Mouse (Mus musculus) hindbrain, embryonic 10.5 days (tissue): ENCODE measurements around the gene Shc4. TPM values are rescaled to one million over a fixed set of nuclear protein-coding genes. Genes with fewer than 3 reads are reported as not detected.
A peak's percentile ranks its signal among the peaks of the same experiment; 100 is the strongest.

Experiments used
- DNase-seq: peaks from one replicate; pipeline ENCODE4 v3.0.0-alpha.2; 2017; ENCODE audit warnings: low spot score
- H3K27ac ChIP-seq: fragments of 300-500 bp; sonication (generic); 2 replicates; pipeline ENCODE4 v1.5.1; 2016; ENCODE audit warnings: mild to moderate bottlenecking, moderate library complexity
- H3K27me3 ChIP-seq: fragments of 300-500 bp; sonication (generic); 2 replicates; pipeline ENCODE4 v1.6.1; 2016; ENCODE audit warnings: mild to moderate bottlenecking; ENCODE audit not compliant: poor library complexity, insufficient read depth, severe bottlenecking
- H3K36me3 ChIP-seq: fragments of 300-500 bp; sonication (generic); 2 replicates; pipeline ENCODE4 v1.6.1; 2016; ENCODE audit warnings: mild to moderate bottlenecking, moderate library complexity
- H3K4me1 ChIP-seq: fragments of 300-500 bp; sonication (generic); replicated peaks from 2 replicates; pipeline ENCODE4 v1.6.1; 2016; ENCODE audit warnings: mild to moderate bottlenecking
- H3K4me3 ChIP-seq: fragments of 300-500 bp; sonication (generic); 2 replicates; pipeline ENCODE4 v1.5.1; 2016; ENCODE audit warnings: mild to moderate bottlenecking, moderate library complexity
- H3K9me3 ChIP-seq: fragments of 300-500 bp; sonication (generic); 2 replicates; pipeline ENCODE4 v1.6.1; 2016; ENCODE audit warnings: mild to moderate bottlenecking, moderate library complexity
- WGBS: fragments of 180-500 bp; shearing (Covaris S2); methylation state at CpG from one replicate; pipeline ENCODE4 v1.1.7; 2016; 5-methylcytosine and 5-hydroxymethylcytosine counted together
- polyA plus RNA-seq: library from polyadenylated mRNA; unstranded; fragments of >200 nt; fragmentation: Nextera tagmentation; extraction: Ambion mirVana; gene quantifications from 2 replicates; pipeline ENCODE4 v1.2.1, GENCODE M21; 2016

Gene Shc4
- polyA plus RNA-seq, 1 experiment from 2014 or later, result 1.2 TPM

- Histone ChIP-seq H3K27ac (no peak overlapping the region), H3K36me3 (peaks cover 97% of the 10 kb centered on the region), H3K9me3 (no peaks in the 10 kb centered on the region), H3K27me3 (no peaks in the 10 kb centered on the region), H3K4me3 (no peak overlapping the region), H3K4me1 (peaks cover 8% of the 10 kb centered on the region)
- no peak for DNase-seq
- 90% methylated on average over 8 of the region's 8 CpGs for whole genome bisulfite sequencing
Observed at GRCm38 (mm10) chr2:125615858-125616424, 108.0 kb downstream of the Shc4 start.

- DNase-seq, result no peak
- Histone ChIP-seq H3K9me3 (no peaks in the 10 kb centered on the region), H3K36me3 (peaks cover 98% of the 10 kb centered on the region), H3K27me3 (no peaks in the 10 kb centered on the region), H3K4me3 (no peak overlapping the region), H3K27ac (no peak overlapping the region), H3K4me1 (peaks cover 4% of the 10 kb centered on the region)
- 93% methylated on average over 7 of the region's 7 CpGs for WGBS
Observed at GRCm38 (mm10) chr2:125615440-125615839, 108.5 kb downstream of the Shc4 start.

GRCm38 (mm10) chr2:125606220-125606845 lies 117.6 kb downstream of the Shc4 start:
- no peaks in the 10 kb centered on the region for H3K4me1 ChIP-seq
- no peak for DNase-seq
- 87% methylated on average over 17 of the region's 17 CpGs for WGBS
- H3K27ac ChIP-seq, result no peak overlapping the region
- H3K36me3 ChIP-seq, result peaks cover 97% of the 10 kb centered on the region
- no peaks in the 10 kb centered on the region for H3K27me3 ChIP-seq
- no peaks in the 10 kb centered on the region for H3K9me3 ChIP-seq
- H3K4me3 ChIP-seq, result no peak overlapping the region

- Histone ChIP-seq H3K27me3 (no peaks in the 10 kb centered on the region), H3K4me3 (no peak overlapping the region), H3K4me1 (no peaks in the 10 kb centered on the region), H3K9me3 (no peaks in the 10 kb centered on the region), H3K36me3 (peaks cover 98% of the 10 kb centered on the region), H3K27ac (no peak overlapping the region)
- 78% methylated on average over 7 of the region's 7 CpGs for WGBS
- DNase-seq, result peak; percentile 41
Observed at GRCm38 (mm10) chr2:125604646-125605045, 119.3 kb downstream of the Shc4 start.

GRCm38 (mm10) chr2:125602970-125603369 lies 121.0 kb downstream of the Shc4 start:
- Histone ChIP-seq H3K4me3 (no peak overlapping the region), H3K27ac (no peak overlapping the region), H3K27me3 (no peaks in the 10 kb centered on the region), H3K9me3 (no peaks in the 10 kb centered on the region), H3K36me3 (peaks cover 98% of the 10 kb centered on the region), H3K4me1 (no peaks in the 10 kb centered on the region)
- no peak for DNase-seq
- WGBS, result 92% methylated on average over 3 of the region's 3 CpGs

- no peaks in the 10 kb centered on the region for H3K4me1 ChIP-seq
- DNase-seq, result no peak
- peaks cover 96% of the 10 kb centered on the region for H3K36me3 ChIP-seq
- no peak overlapping the region for H3K27ac ChIP-seq
- H3K9me3 ChIP-seq, result no peaks in the 10 kb centered on the region
- 78% methylated on average over 4 of the region's 4 CpGs for WGBS
- H3K4me3 ChIP-seq, result no peak overlapping the region
- no peaks in the 10 kb centered on the region for H3K27me3 ChIP-seq
Observed at GRCm38 (mm10) chr2:125598958-125599357, 125.0 kb downstream of the Shc4 start.

GRCm38 (mm10) chr2:125598251-125598650 lies 125.7 kb downstream of the Shc4 start:
- H3K36me3 ChIP-seq, result peaks cover 96% of the 10 kb centered on the region
- H3K27me3 ChIP-seq, result no peaks in the 10 kb centered on the region
- DNase-seq, result no peak
- 73% methylated on average over 6 of the region's 6 CpGs for WGBS
- H3K9me3 ChIP-seq, result no peaks in the 10 kb centered on the region
- no peak overlapping the region for H3K27ac ChIP-seq
- H3K4me1 ChIP-seq, result no peaks in the 10 kb centered on the region
- H3K4me3 ChIP-seq, result no peak overlapping the region

GRCm38 (mm10) chr2:125594786-125595185 lies 129.2 kb downstream of the Shc4 start:
- H3K4me3 ChIP-seq, result no peak overlapping the region
- H3K9me3 ChIP-seq, result no peaks in the 10 kb centered on the region
- H3K36me3 ChIP-seq, result peaks cover 95% of the 10 kb centered on the region
- 85% methylated on average over 12 of the region's 12 CpGs for WGBS
- no peak overlapping the region for H3K27ac ChIP-seq
- no peaks in the 10 kb centered on the region for H3K4me1 ChIP-seq
- H3K27me3 ChIP-seq, result no peaks in the 10 kb centered on the region
- DNase-seq, result no peak

- Histone ChIP-seq H3K27me3 (no peaks in the 10 kb centered on the region), H3K9me3 (no peaks in the 10 kb centered on the region), H3K36me3 (peaks cover 95% of the 10 kb centered on the region), H3K27ac (no peak overlapping the region), H3K4me1 (no peaks in the 10 kb centered on the region), H3K4me3 (no peak overlapping the region)
- 86% methylated on average over 6 of the region's 6 CpGs for WGBS
- DNase-seq, result no peak
Observed at GRCm38 (mm10) chr2:125594072-125594471, 129.9 kb downstream of the Shc4 start.

GRCm38 (mm10) chr2:125591895-125592294 lies 132.1 kb downstream of the Shc4 start:
- Histone ChIP-seq H3K4me3 (no peak overlapping the region), H3K36me3 (peaks cover 99% of the 10 kb centered on the region), H3K9me3 (no peaks in the 10 kb centered on the region), H3K27ac (no peak overlapping the region), H3K27me3 (no peaks in the 10 kb centered on the region), H3K4me1 (no peaks in the 10 kb centered on the region)
- DNase-seq, result no peak
- WGBS, result 92% methylated on average over 4 of the region's 4 CpGs

- Histone ChIP-seq H3K36me3 (peaks cover 99% of the 10 kb centered on the region), H3K4me1 (no peaks in the 10 kb centered on the region), H3K4me3 (no peak overlapping the region), H3K27me3 (no peaks in the 10 kb centered on the region), H3K27ac (no peak overlapping the region), H3K9me3 (no peaks in the 10 kb centered on the region)
- 96% methylated on average over 12 of the region's 12 CpGs for WGBS
- DNase-seq, result no peak
Observed at GRCm38 (mm10) chr2:125589287-125589686, 134.7 kb downstream of the Shc4 start.

GRCm38 (mm10) chr2:125581081-125581480 lies 142.9 kb downstream of the Shc4 start:
- WGBS, result 91% methylated on average over 5 of the region's 5 CpGs
- Histone ChIP-seq H3K4me3 (no peak overlapping the region), H3K36me3 (peaks cover 99% of the 10 kb centered on the region), H3K27me3 (no peaks in the 10 kb centered on the region), H3K27ac (no peak overlapping the region), H3K9me3 (no peaks in the 10 kb centered on the region), H3K4me1 (no peaks in the 10 kb centered on the region)
- no peak for DNase-seq

- 85% methylated on average over 4 of the region's 4 CpGs for WGBS
- DNase-seq, result no peak
- no peaks in the 10 kb centered on the region for H3K27me3 ChIP-seq
- H3K9me3 ChIP-seq, result no peaks in the 10 kb centered on the region
- peaks cover 100% of the 10 kb centered on the region for H3K36me3 ChIP-seq
- no peak overlapping the region for H3K27ac ChIP-seq
- H3K4me1 ChIP-seq, result no peaks in the 10 kb centered on the region
- H3K4me3 ChIP-seq, result no peak overlapping the region
Observed at GRCm38 (mm10) chr2:125577670-125578069, 146.3 kb downstream of the Shc4 start.
